Mouse (Mus musculus) hematopoietic stem cell, adult 5-6 weeks (primary cell): Measurements from ENCODE around the gene Adam34. TPM values are rescaled to one million over a fixed set of nuclear protein-coding genes. Genes with fewer than 3 reads are reported as not detected.
"Not testable (repeated sequence)": the region's sequence is repeated elsewhere in the genome, so short reads cannot be mapped to it uniquely, and the experiment has no call there.

ENCODE experiments used
- ATAC-seq, 2 experiments: fragments of 125-278 bp in 1 of 2; replicated peaks in 1 of 2; 2 replicates each; pipeline ENCODE4 v1.8.0; 2016 to 2017; ENCODE audit warnings: inconsistent platforms in 2 of 2, mild to moderate bottlenecking in 2 of 2, moderate number of reproducible peaks in 2 of 2, low read depth in 1 of 2, moderate TSS enrichment in 1 of 2; ENCODE audit not compliant: low FRiP score in 2 of 2, poor library complexity in 2 of 2, severe bottlenecking in 2 of 2, insufficient read depth in 1 of 2, low TSS enrichment in 1 of 2
- total RNA-seq: library from RNA; stranded (forward); fragments of 172-1452, 232-1000 nt; gene quantifications from 2 replicates; pipeline ENCODE4 v1.2.3, GENCODE M21; 2017

Gene Adam34
- not detected in 2 replicates for total RNA-seq

GRCm38 (mm10) chr8:43709949-43710348 lies at the start of gene Adam34:
Gene Adam34 (minus strand): TSS chr8:43710049.
- ATAC-seq: no peak

GRCm38 (mm10) chr8:43627176-43627575 lies 82.7 kb downstream of the Adam34 start, which contains the start of gene Gm5346:
Gene Gm5346 (minus strand): TSS chr8:43627276.
- ATAC-seq: no peak

- ATAC-seq: no peak
These were observed 93.8 kb downstream of the Adam34 start for GRCm38 (mm10) chr8:43616046-43616445.

GRCm38 (mm10) chr8:43603657-43604056 lies 106.2 kb downstream of the Adam34 start:
- not testable (repeated sequence) for ATAC-seq

- not testable (repeated sequence) for ATAC-seq
These were observed 106.7 kb downstream of the Adam34 start for GRCm38 (mm10) chr8:43603166-43603565.

Other genes with a start within 250 kb of the Adam34 start
- not detected in 2 replicates for gene Adam26b, start 181.9 kb downstream of the Adam34 start, total RNA-seq
- gene Adam26a, start 133.3 kb downstream of the Adam34 start, total RNA-seq: not detected in 2 replicates
- not detected in 2 replicates for gene Gm5346, start 82.8 kb downstream of the Adam34 start, total RNA-seq